Mouse (Mus musculus) stomach, postnatal 0 days (tissue): ENCODE results near the gene Mgrn1.

Experiments
- CTCF ChIP-seq: IDR thresholded peaks from 2 replicates; pipeline ENCODE4 v1.5.1; 2016; ENCODE audit warnings: antibody characterized with exemption, low read depth, mild to moderate bottlenecking, moderate library complexity
- EP300 ChIP-seq: optimal IDR thresholded peaks from 2 replicates; pipeline ENCODE3; 2016; ENCODE audit warnings: antibody characterized with exemption

- TF ChIP-seq CTCF = no peak
- TF ChIP-seq EP300 = no peak
These were observed 61.3 kb downstream of the Mgrn1 start for GRCm38 (mm10) chr16:4947378-4947777.
